Mouse (Mus musculus): ENCODE results near the gene Erp29.

DNA sequence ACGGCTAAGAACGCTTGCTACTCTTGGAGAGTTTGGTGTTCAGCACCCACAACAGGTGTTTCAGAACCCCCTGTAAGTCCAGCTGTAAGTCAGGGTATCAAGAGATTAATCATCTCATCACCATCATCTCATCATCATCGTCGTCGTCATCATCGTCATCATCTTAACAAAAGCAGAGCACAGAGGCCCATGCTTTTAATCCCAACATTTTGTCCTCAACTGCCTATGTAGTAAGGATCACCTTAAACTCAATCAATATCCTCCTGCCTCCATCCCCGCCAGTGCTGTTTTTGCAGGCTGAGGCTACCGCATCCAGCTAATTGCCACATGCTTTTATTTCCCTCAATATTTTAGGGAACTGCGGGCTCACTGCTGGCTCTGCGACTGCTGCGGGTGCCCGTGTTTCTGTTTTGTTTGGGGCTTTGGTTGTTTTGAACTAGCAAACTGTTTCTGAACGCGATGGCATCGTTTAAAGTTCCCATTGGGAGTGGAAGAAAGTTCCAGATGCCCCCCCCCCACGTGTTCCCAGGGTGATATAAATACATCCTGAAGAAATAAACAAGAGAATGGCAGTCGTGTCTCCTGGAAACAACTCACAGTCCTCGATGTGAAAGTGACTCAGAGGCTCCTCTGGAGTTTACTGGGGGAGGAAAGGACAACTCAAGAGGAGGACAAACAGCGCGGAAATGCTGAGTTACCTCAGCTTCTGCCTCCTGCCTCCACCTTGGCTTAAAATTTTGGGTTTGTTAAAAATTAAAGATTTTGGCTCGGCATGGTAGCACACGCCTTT, 66.0 kb downstream of the Erp29 start:
- TF ChIP-seq POLR2A (IDR thresholded peaks at IDR 0.05; ENCODE audit: low read depth, low read length) (no peak), CTCF (IDR thresholded peaks at IDR 0.05; ENCODE audit: borderline replicate concordance, insufficient read depth, low read length) (no peak)

Measured in embryonic fibroblast, embryonic 13.5 days (primary cell).